Mouse (Mus musculus) embryonic fibroblast, embryonic 13.5 days (primary cell): ENCODE measurements around the gene Bsg.

Experiments used
- CTCF ChIP-seq: IDR thresholded peaks from 2 replicates; pipeline ENCODE4 v1.5.1; 2011; ENCODE audit warnings: mild to moderate bottlenecking, control low read depth, low read length, moderate library complexity, borderline replicate concordance; ENCODE audit not compliant: insufficient read depth
- POLR2A ChIP-seq: IDR thresholded peaks from 2 replicates; pipeline ENCODE4 v1.6.1; 2011; ENCODE audit warnings: low read depth, mild to moderate bottlenecking, control low read depth, low read length, moderate library complexity

DNA sequence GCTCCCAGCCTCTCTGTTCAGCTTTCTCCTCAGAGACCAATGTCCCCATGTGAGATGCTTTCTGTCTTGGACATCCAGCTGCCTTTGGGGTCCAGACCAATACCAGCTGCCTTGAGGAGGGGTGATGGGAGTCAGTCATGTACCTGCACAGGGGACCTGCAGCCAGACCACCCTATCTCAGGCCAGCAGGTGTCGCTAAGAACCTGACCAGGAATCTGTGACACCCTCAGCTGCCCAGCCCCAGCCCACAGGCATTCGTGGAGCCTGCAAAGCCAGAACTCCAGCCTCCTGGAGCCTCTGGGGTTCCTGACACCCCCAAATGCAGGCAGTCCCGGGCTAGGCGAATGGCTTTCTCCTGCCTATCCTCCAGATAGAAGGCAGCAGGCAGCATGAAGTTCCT is 45.5 kb upstream of the Bsg start:
- TF ChIP-seq CTCF (peak; percentile 4; the same call in 1 of the 2 replicates), POLR2A (no peak)
